Mouse (Mus musculus): ENCODE measurements at regions not wholly inside any gene's neighbourhood (a gene's known extent, or its start where the extent isn't known, plus 50 kb on each side); places are given as distances from the start of the nearest gene placed in this dataset.

DNA sequence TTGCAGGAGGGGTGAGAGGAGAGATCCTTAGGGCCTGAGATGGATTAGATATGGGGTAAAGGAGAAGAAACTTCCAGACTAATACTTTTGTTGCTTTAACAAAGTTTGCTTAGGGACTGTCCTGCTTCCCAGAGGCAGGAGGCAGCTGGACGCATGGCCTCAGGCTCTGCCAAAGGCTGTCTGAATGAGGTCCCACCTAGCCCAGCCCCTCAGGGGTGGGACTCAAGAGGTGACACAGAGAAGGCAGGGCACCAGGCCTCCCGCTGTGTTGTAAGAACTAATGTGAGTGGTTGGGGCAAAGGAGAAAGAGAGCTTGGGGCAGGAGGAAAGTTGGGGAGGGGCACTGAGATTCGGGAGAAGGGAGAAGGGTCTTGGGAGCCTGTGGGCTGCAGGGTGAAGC is 145.9 kb upstream of the Stt3b start:
- no peak for TF ChIP-seq CTCF (IDR thresholded peaks at IDR 0.05; ENCODE audit: borderline replicate concordance, insufficient read depth, low read length)
- no peak for TF ChIP-seq POLR2A (IDR thresholded peaks at IDR 0.05; ENCODE audit: low read depth, low read length)

Data from embryonic fibroblast, embryonic 13.5 days (primary cell).